Mouse (Mus musculus): ENCODE results near the gene Oser1. TPM values are rescaled to one million over a fixed set of nuclear protein-coding genes. Genes with fewer than 3 reads are reported as not detected.

The Oser1 gene
- polyA plus RNA-seq, 1 experiment from 2014 or later: 74.5 TPM

DNA sequence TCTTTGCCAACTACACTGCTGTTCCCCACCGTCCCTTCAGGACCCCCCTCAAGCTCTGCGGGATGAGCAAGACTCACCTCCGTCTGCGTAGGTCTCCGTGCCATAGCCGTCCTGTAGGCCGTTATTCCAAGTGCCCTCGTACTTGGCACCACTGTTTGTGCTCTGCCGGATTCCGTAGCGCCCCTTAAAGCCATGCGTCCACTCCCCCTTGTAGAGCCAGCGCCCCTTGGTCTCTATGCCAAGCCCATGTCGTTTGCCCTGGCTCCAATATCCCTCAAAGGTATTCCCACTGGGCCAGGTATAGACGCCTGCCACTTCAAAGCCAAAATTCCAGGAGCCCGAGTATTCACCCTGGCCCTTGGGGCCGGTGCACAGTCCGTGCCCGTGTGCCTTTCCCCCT is 27.4 kb downstream of the Oser1 start:
- no peak overlapping the region for H3K4me3 ChIP-seq (replicated peaks)
- WGBS: 94% methylated on average over 19 of the region's 19 CpGs
- no peak overlapping the region for H3K27ac ChIP-seq

DNA sequence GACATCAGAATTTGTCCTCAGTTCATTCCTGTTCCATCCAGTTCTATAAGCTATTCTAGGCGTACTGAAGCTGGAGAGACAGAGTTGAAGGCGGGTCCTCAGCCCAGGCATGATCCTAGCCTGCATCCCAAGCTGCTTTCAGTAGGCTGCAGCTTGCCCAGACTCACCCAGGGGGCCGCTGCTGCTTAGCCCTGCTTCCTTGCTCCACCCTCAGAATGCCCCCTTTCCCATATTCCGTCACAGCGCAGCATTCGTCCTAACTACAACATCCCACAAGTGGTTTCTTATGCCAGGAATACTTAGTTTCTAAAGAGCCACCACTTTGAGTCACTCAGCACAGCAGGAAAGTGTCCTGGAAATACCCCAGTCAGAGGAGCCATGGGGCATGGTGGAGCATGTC is 29.5 kb downstream of the Oser1 start:
- Histone ChIP-seq H3K4me1 (peaks cover 12% of the 10 kb centered on the region), H3K27ac (no peak overlapping the region), H3K36me3 (replicated peaks) (no peaks in the 10 kb centered on the region), H3K4me3 (replicated peaks) (no peak overlapping the region), H3K4me2 (no peak overlapping the region), H3K9ac (no peak overlapping the region), H3K27me3 (0 out of 2 replicates have a peak, but pooled peaks cover 3% of the 10 kb centered on the region), H3K9me3 (no peaks in the 10 kb centered on the region)
- ATAC-seq (ENCODE audit: low FRiP score): no peak
- 87% methylated on average over 6 of the region's 6 CpGs for WGBS

More for the DNA sequence above, 27.4 kb downstream of the Oser1 start:
- no peak for ATAC-seq (ENCODE audit: low FRiP score)
- H3K4me1 ChIP-seq: peaks cover 12% of the 10 kb centered on the region
- no peak overlapping the region for H3K9ac ChIP-seq
- H3K4me2 ChIP-seq: no peak overlapping the region
- H3K9me3 ChIP-seq: no peaks in the 10 kb centered on the region
- H3K27me3 ChIP-seq: 0 out of 2 replicates have a peak, but pooled peaks cover 3% of the 10 kb centered on the region
- H3K36me3 ChIP-seq (replicated peaks): no peaks in the 10 kb centered on the region

DNA sequence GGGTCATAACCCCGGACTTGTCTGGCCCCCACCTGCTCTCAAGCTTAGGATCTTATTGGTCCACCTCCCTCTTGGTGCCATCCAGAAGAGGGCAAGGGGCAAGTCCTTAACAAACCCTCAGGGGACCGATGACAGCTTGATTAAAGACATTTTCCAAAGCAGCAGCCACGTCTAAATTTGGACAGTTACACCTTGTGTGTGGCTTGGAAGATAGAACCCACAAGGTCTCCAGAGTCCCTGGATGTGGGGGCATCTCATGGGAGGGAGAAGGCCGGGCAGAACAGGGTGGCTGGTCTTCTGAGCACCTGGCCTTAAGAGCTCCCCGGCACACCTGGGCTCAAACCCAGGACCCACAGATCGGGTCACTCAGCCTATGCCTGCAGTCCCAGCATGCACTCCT is 30.5 kb downstream of the Oser1 start:
- no peaks in the 10 kb centered on the region for H3K36me3 ChIP-seq (replicated peaks)
- 79% methylated on average over 6 of the region's 6 CpGs for WGBS
- H3K4me3 ChIP-seq (replicated peaks): no peak overlapping the region
- no peak overlapping the region for H3K9ac ChIP-seq
- H3K27me3 ChIP-seq: 0 out of 2 replicates have a peak, but pooled peaks cover 3% of the 10 kb centered on the region
- H3K4me1 ChIP-seq: peaks cover 12% of the 10 kb centered on the region
- no peak overlapping the region for H3K27ac ChIP-seq
- no peaks in the 10 kb centered on the region for H3K9me3 ChIP-seq
- H3K4me2 ChIP-seq: no peak overlapping the region
- no peak for ATAC-seq (ENCODE audit: low FRiP score)

DNA sequence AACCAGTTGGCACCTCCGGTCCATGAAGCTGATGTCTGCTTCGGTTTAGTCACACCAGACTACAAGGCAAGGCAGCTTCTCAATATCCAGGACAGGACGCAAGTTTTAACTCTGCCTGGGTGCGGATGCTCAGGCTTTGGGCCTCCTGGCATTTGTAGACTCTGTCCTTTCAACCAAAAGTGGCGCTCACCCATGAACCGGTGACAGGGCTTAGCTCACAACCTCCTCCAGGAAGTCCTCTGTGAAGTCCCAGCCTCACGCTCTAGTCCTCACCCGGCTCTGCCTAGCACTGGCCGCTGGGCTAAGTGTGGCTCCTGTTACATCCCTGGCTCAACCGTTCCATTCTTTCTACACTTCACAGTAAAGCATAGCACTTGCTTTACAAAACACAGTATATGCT is 31.3 kb downstream of the Oser1 start:
- 0 out of 2 replicates have a peak, but pooled peaks cover 3% of the 10 kb centered on the region for H3K27me3 ChIP-seq
- H3K4me2 ChIP-seq: no peak overlapping the region
- no peak for ATAC-seq (ENCODE audit: low FRiP score)
- H3K4me3 ChIP-seq (replicated peaks): no peak overlapping the region
- no peak overlapping the region for H3K9ac ChIP-seq
- no peak overlapping the region for H3K27ac ChIP-seq
- peaks cover 11% of the 10 kb centered on the region for H3K4me1 ChIP-seq
- no peaks in the 10 kb centered on the region for H3K9me3 ChIP-seq
- no peaks in the 10 kb centered on the region for H3K36me3 ChIP-seq (replicated peaks)
- 91% methylated on average over 10 of the region's 10 CpGs for WGBS

DNA sequence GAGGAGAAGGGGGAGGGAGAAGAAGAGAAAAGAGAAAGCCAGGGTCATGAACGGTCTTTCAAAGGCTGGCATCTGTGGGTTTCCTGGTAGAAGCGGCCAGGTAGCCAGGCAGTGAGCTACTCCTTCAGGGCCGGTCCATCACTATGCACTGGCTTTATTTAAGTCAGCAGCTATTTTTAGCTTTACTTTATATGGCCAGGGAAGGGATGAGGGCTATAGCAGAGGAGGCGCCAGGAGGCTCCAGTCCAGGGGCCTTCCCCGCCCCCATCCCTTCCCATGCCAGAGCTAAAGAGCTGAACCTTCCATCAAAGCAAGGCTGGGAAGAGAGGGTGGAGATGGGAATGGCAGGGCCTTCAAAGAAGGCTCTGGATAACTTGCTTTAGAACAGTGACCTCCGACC is 32.1 kb downstream of the Oser1 start:
- Histone ChIP-seq H3K4me1 (peaks cover 3% of the 10 kb centered on the region), H3K9me3 (no peaks in the 10 kb centered on the region), H3K4me3 (replicated peaks) (no peak overlapping the region), H3K36me3 (replicated peaks) (no peaks in the 10 kb centered on the region), H3K9ac (no peak overlapping the region), H3K27ac (no peak overlapping the region), H3K4me2 (no peak overlapping the region), H3K27me3 (0 out of 2 replicates have a peak, but pooled peaks cover 3% of the 10 kb centered on the region)
- ATAC-seq (ENCODE audit: low FRiP score): no peak
- WGBS: 80% methylated on average over 6 of the region's 6 CpGs

- WGBS: 85% methylated on average over 15 of the region's 15 CpGs
- H3K27me3 ChIP-seq: no peaks in the 10 kb centered on the region
These were observed 37.9 kb downstream of the Oser1 start for GRCm38 (mm10) chr2:163386423-163387190.

GRCm38 (mm10) chr2:163385126-163385525 is 39.4 kb downstream of the Oser1 start:
- Histone ChIP-seq H3K4me3 (replicated peaks) (no peak overlapping the region), H3K4me2 (no peak overlapping the region), H3K4me1 (no peaks in the 10 kb centered on the region), H3K27me3 (no peaks in the 10 kb centered on the region), H3K36me3 (replicated peaks) (no peaks in the 10 kb centered on the region), H3K9ac (no peak overlapping the region), H3K27ac (no peak overlapping the region), H3K9me3 (no peaks in the 10 kb centered on the region)
- no peak for ATAC-seq (ENCODE audit: low FRiP score)
- 82% methylated on average over 6 of the region's 6 CpGs for WGBS

More at GRCm38 (mm10) chr2:163386423-163387190, 37.9 kb downstream of the Oser1 start:
- H3K36me3 ChIP-seq (replicated peaks): no peaks in the 10 kb centered on the region
- H3K27ac ChIP-seq: no peak overlapping the region
- H3K9ac ChIP-seq: no peak overlapping the region
- H3K9me3 ChIP-seq: no peaks in the 10 kb centered on the region
- no peaks in the 10 kb centered on the region for H3K4me1 ChIP-seq
- no peak overlapping the region for H3K4me3 ChIP-seq (replicated peaks)
- ATAC-seq (ENCODE audit: low FRiP score): no peak
- H3K4me2 ChIP-seq: no peak overlapping the region

- H3K4me1 ChIP-seq: no peaks in the 10 kb centered on the region
- WGBS: 82% methylated on average over 8 of the region's 8 CpGs
- no peak for ATAC-seq (ENCODE audit: low FRiP score)
- no peak overlapping the region for H3K4me3 ChIP-seq (replicated peaks)
- H3K4me2 ChIP-seq: no peak overlapping the region
- H3K9ac ChIP-seq: no peak overlapping the region
- H3K9me3 ChIP-seq: no peaks in the 10 kb centered on the region
- H3K27ac ChIP-seq: no peak overlapping the region
- peaks cover 15% of the 10 kb centered on the region for H3K27me3 ChIP-seq
- H3K36me3 ChIP-seq (replicated peaks): no peaks in the 10 kb centered on the region
These were observed 43.3 kb downstream of the Oser1 start for GRCm38 (mm10) chr2:163381246-163381645.

- Histone ChIP-seq H3K9me3 (no peaks in the 10 kb centered on the region), H3K27me3 (peaks cover 34% of the 10 kb centered on the region), H3K27ac (no peak overlapping the region), H3K9ac (no peak overlapping the region), H3K36me3 (replicated peaks) (no peaks in the 10 kb centered on the region), H3K4me3 (replicated peaks) (no peak overlapping the region), H3K4me2 (no peak overlapping the region), H3K4me1 (no peaks in the 10 kb centered on the region)
- ATAC-seq (ENCODE audit: low FRiP score): no peak
- WGBS: 80% methylated on average over 5 of the region's 5 CpGs
These were observed 45.1 kb downstream of the Oser1 start for GRCm38 (mm10) chr2:163379366-163379765.

DNA sequence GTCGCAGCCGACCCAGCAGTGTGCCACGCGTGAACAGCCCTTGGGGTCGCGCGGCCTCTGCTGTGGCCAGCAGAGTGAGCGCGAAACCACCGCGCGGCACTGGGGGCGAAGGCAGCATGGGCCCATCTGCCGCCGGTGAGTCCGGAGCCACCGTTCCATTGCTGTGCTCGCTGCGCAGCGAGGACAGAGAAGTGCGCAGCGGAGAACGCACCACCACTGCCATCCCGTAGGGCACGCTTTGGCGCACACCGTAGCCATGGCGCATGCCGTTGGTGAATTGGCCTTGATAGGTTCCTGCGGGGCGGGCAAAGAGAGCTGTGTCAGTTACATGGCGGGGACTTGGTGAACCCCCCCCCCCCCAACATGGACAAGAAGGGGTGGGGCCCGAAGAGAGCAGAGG is 48.4 kb downstream of the Oser1 start:
- H3K9ac ChIP-seq: no peak overlapping the region
- H3K36me3 ChIP-seq (replicated peaks): no peaks in the 10 kb centered on the region
- no peak overlapping the region for H3K4me2 ChIP-seq
- no peaks in the 10 kb centered on the region for H3K4me1 ChIP-seq
- peaks cover 44% of the 10 kb centered on the region for H3K27me3 ChIP-seq
- H3K4me3 ChIP-seq (replicated peaks): no peak overlapping the region
- ATAC-seq (ENCODE audit: low FRiP score): no peak
- H3K27ac ChIP-seq: no peak overlapping the region
- no peaks in the 10 kb centered on the region for H3K9me3 ChIP-seq
- WGBS: 45% methylated on average over 33 of the region's 33 CpGs

DNA sequence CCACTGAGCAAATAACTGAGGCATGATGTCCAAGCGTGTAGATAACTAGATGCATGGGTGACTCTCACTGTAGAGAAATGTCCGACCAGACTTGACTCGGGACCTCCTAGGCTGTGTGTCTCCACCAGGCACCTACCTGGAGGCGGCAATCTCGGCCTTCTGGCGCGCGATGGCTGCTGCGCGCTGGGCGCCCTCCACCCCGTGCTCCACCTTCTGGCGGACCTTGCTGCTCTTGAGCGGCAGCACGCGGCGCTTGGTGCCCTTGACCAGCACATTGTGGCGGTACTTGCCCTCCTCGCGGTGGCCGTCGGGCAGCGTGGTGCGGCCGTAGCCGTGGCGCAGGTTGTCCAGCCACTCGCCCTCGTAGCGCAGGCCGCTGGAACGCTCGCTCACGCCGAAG is 49.0 kb downstream of the Oser1 start:
- no peak for ATAC-seq (ENCODE audit: low FRiP score)
- Histone ChIP-seq H3K36me3 (replicated peaks) (no peaks in the 10 kb centered on the region), H3K9ac (no peak overlapping the region), H3K4me2 (no peak overlapping the region), H3K27me3 (peaks cover 44% of the 10 kb centered on the region), H3K9me3 (no peaks in the 10 kb centered on the region), H3K27ac (no peak overlapping the region), H3K4me3 (replicated peaks) (no peak overlapping the region), H3K4me1 (no peaks in the 10 kb centered on the region)
- 39% methylated on average over 35 of the region's 35 CpGs for WGBS

DNA sequence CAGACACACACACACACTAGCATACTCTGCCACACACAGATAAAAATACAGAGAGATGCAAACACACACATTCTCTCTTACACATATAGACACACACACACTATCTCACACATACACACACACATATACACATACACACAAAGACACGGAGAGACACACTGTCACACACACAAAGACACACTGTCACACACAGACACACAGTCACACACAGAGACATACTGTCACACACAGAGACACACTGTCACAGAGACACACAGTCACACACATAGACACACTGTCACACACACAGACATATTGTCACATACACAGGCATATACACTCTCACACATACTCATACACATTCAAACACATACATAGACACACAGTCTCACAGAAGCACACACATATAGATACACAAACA is 51.9 kb downstream of the Oser1 start:
- H3K36me3 ChIP-seq (replicated peaks): no peaks in the 10 kb centered on the region
- no peaks in the 10 kb centered on the region for H3K4me1 ChIP-seq
- no peak overlapping the region for H3K4me2 ChIP-seq
- no peaks in the 10 kb centered on the region for H3K9me3 ChIP-seq
- WGBS: 72% methylated on average over 1 of the region's 1 CpGs
- ATAC-seq (ENCODE audit: low FRiP score): no peak
- no peak overlapping the region for H3K9ac ChIP-seq
- no peak overlapping the region for H3K4me3 ChIP-seq (replicated peaks)
- peaks cover 42% of the 10 kb centered on the region for H3K27me3 ChIP-seq
- no peak overlapping the region for H3K27ac ChIP-seq

GRCm38 (mm10) chr2:163370175-163370574 is 54.3 kb downstream of the Oser1 start:
- no peak overlapping the region for H3K9ac ChIP-seq
- H3K4me2 ChIP-seq: no peak overlapping the region
- ATAC-seq (ENCODE audit: low FRiP score): no peak
- H3K36me3 ChIP-seq (replicated peaks): no peaks in the 10 kb centered on the region
- no peaks in the 10 kb centered on the region for H3K4me1 ChIP-seq
- H3K4me3 ChIP-seq (replicated peaks): no peak overlapping the region
- H3K9me3 ChIP-seq: no peaks in the 10 kb centered on the region
- H3K27ac ChIP-seq: no peak overlapping the region
- WGBS: 61% methylated on average over 4 of the region's 4 CpGs
- H3K27me3 ChIP-seq: peaks cover 18% of the 10 kb centered on the region
